Mouse (Mus musculus) embryo, embryonic 9.5 days (tissue): Measurements from ENCODE around the gene Mocs3.

ENCODE experiments used
- DNase-seq: peaks from one replicate; pipeline ENCODE4 v3.0.0-alpha.2; 2017; ENCODE audit errors: extremely low spot score

The Mocs3 gene

GRCm38 (mm10) chr2:168242841-168243240, 12.4 kb downstream of the Mocs3 start:
- no peak for DNase-seq

GRCm38 (mm10) chr2:168243278-168243677, 12.9 kb downstream of the Mocs3 start:
- no peak for DNase-seq

DNA sequence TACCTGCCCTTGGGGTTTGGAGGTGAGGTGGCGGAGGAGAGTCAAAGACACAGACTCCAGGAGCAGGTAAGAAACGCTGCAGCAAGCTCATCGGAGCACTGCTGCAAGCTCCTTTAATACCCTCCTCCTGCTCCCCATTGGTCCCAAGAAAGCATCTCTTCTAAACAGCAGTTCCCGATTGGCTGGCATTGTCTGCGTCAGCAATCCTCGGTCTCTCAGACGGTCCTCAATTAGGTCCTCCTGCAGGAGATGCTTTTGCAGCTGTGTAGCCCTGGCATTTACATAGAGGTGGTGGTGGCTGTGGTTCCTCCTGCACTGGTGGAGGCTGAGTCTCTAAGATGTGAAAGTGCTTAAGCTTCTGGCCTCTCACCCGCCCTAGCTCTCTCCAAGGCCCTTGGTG, 15.1 kb downstream of the Mocs3 start:
- no peak for DNase-seq

- no peak for DNase-seq
Measured at GRCm38 (mm10) chr2:168248167-168248855, 17.9 kb downstream of the Mocs3 start.

DNA sequence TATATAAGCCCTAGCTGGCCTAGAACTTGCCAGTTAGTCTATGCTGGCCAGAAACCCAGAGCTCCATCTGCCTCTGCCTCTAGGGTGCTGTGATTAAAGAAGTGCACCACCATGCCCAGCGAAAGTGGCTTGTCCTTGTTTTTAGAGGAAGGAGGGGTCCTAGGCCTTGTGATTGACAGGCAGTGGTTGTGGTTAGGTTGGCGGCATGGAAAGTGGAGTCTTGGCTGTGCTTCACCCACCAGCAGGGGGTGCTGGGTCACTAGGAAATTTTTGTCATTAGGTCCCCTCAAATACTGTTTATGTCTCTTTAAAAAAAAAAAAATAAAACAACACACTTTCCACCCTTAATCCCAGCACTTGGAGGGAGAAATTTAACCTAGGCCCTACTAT, 18.4 kb downstream of the Mocs3 start:
- DNase-seq = no peak

DNA sequence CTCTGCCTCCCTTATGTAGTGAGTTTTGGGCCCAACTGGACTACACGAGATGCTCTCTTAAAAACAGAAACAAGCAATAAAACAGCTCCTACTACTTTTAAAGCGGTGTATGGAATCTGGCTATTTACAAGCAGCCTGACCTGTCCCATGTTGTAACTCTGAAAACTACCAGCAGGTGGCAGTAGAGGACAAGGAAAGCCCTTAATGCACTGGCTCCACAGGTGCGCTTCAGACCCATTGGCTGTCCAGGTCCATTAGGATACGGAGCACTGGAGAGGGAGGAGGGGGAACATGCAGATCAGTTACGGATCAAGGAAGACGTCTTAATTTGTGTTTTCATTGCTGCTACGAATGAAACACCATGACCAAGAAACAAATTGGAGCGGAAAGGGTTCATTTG, 19.8 kb downstream of the Mocs3 start:
- DNase-seq = peak; percentile 86

DNA sequence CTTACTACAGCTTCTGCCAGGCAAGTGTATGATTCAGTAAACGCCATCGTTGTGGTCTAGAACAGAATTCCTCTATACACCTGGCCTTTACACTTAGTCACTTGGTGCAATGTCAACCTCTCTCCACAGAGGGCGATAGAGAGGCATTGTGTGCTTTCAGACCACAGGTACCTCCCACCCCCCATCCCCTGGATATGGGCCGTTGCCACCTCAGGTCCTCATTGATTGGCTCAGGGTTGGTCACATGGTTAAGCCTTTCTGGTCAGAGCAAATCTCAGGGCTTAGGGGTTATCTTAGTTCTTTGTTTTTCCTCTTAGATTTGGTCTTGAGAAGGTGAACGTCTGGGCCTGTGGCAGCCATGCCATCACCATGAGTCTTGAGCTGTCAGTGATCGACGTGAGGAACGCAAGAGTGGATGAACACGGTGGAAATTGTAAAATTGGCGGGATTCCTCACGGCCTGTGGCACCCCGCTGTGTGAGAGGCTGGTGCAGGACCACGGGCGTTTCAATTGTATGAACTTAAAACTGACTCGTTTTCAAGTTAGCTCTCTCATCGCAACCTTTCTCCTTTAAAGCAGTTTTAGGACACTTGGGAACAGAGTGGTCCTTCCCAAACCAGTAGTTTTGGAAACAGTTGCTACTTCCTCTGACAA, 22.3 kb downstream of the Mocs3 start:
- peak; percentile 71 for DNase-seq

DNA sequence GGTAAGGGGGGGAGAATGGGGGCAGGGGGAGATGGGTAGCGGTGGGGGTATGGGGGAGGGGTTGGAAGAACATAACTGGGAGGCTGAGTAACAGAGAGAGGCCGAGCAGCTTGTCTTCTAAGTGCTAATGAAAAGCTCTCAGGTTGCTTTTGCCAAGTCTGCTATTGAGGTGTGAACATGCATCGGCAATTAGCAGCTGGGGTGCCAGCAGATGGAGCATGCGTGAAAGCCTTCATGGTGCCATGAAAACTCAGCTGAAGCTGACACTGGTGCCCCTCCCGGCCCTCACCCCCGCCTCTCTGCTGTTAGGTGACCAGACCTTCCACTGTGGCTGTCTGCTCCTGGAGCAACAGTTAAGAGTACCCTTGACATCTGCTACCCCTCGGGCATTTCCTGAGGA, 23.4 kb downstream of the Mocs3 start:
- no peak for DNase-seq

DNA sequence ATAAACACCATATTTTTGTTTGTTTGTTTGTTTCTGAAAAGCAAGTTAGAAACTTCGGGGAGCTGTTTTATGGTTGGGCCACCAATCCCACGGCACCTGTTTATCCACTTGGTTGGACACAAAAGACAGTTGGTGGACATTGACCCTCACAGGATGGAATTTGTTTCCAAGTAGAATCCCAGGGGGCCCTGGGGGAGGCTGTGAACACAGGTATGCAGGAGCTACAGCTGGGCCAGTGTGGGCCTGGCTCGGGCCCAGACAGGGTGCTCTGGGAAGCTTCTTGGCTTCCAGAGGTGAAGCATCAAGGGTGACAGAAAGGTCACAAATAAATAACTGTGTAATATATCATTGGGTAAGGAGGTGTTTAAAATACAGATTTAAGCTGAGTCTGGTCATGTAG, 26.1 kb downstream of the Mocs3 start:
- no peak for DNase-seq

DNA sequence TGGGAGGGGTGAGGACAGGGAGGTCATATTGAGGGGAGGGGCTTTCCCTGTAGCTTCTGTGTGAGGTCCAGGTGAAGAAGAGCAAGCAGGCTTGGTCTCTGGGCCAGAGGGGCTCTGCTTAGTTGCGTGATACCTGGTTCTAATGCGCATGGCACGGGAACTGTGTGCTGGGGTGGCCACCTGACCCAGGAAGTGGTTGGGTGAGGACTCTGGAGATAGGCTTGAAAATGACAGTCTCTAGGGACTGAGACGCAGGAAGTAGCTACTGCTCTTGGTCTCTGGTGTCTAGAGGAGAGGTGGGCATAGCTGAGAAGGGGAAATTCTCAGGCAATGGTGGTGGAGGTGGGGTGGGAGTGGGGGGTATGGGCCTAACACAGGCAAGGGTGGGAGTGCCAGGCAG, 26.8 kb downstream of the Mocs3 start:
- no peak for DNase-seq

- DNase-seq = no peak
Measured at GRCm38 (mm10) chr2:168259046-168259445, 28.6 kb downstream of the Mocs3 start.

DNA sequence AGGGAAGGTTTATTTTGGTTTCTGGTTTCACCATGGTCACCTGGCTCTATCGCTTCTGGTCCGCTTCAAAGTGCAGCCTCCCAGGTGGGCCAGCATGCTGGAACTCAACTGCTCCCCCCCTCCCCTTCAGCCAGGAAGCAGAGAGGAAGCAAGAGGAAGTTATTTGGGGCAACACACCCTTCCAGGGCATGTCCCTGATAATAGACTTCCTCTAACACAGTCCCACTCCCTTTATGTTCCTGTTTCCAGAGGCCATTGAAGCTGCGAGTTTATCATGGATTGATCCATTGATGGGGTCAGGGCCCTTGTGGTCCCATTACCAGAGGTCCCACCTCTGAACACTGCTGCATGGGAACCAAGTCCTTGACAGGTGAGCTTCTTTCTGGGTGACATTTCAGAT, 29.7 kb downstream of the Mocs3 start:
- no peak for DNase-seq

GRCm38 (mm10) chr2:168260900-168261299, 30.5 kb downstream of the Mocs3 start:
- DNase-seq = no peak

DNA sequence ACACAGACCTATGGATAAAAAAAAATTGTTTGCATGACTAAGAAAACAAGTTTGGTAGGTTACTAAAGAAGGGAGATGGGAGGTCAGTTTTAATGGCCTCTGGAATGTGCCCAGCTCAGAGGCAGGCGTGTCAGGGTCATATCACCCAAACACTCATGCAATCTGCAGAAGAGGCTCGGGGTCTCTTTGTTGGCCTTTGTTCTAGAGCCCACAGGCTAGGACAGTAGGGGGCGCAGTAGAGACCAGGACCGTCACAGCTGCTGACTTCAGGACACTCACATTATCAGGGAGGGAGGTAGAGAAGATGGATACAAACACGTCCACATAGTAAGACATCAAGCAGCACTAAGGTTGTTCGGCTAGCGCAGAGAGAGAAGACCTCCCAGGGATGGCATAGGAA, 37.6 kb downstream of the Mocs3 start:
- DNase-seq = peak; percentile 64

DNA sequence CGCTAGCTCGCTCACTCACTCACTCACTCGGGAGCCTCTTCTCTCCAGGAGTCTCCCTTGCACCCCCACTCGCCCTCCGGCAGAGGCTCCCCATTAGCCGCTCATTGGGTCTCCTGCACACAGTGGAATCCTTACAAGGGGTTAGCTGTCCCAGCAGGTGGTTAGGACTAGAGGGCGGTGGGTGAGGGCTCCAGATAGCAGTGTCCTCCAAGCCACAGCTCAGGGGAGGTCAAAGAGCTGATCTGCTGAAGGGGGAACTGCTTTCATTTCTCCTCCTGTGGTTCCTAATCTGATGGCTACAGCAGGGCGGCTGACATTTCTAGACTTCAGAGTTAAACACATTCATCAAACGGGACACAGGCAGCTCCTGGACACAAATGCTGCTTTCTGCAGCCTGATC, 43.0 kb downstream of the Mocs3 start:
- DNase-seq = no peak

- DNase-seq = peak; percentile 73
Measured at GRCm38 (mm10) chr2:168274374-168274935, 44.0 kb downstream of the Mocs3 start.

DNA sequence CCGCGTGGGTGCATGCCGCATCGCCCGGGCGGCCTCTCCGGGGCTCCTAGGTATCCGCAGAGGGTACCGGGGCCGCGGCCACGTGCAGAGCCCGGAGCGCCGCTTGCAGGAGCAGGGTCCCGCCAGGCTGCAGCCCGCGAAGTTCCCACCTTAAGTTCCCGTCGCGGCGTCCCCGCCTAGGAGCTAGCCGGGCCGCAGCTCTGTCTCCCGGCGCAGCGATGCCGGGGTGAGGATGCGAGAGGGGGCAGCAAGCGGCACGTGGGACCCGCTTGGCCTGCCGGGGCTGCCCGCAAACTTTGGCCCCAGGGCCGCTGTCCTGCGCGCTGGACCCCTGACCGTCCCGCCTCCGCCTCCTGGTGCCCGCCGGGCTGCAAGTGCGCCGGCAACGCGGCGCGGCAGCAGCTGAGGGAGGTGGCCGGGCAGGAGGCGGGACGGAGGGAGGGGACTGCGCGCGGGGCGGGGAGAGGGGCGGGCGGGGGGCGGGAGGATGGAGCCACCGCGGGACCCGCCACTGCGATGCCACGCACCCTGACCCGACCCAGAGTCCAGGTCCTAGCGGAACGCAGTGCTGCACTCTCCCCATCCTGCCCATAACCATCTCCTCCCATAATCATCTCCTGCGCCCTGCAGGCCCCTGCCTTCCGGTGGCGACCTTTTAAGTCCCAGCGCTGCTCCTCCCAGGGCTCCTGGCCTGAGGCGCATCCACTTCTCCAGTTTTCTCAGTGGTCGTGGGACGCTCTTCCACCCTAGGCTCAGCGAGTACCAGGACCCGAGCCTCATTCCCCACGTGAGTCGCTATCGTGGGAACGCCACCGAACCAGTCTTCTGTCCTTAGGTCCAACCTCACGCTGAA, 50.5 kb downstream of the Mocs3 start:
- DNase-seq = peak; percentile 76

GRCm38 (mm10) chr2:168281582-168281981, 51.2 kb downstream of the Mocs3 start, which contains the start of gene Kcng1:
Gene Kcng1 (minus strand): TSS chr2:168281736.
- DNase-seq = peak; percentile 19
